In genomic region chr13:49147007-49147857, GRCm38 (mm10) we compare ENCODE assay signal across 9 mouse cellular contexts. TPM values are rescaled to one million over a fixed set of nuclear protein-coding genes. Genes with fewer than 3 reads are reported as not detected.
DNase-seq lines count a peak whose midpoint lies in the region; ATAC-seq and TF ChIP-seq lines count a peak whose summit lies in the region.
"Had no signal": no experiment of that assay in that cellular context is flagged by ENCODE, and none has a peak within 500 bp of the region (broad histone marks: within the 10 kb centered on the region; RNA-seq: fewer than 3 reads in every experiment).

No protein-coding gene starts in this region.

- under 1% methylated on average over 90 of the region's 98 CpGs for WGBS in embryonic facial prominence, embryonic 13.5 days
- WGBS in heart, embryonic 16.5 days: under 1% methylated on average over 98 of the region's 98 CpGs
- under 1% methylated on average over 68 of the region's 98 CpGs for WGBS in midbrain, embryonic 12.5 days
- under 1% methylated on average over 45 of the region's 98 CpGs for WGBS in stomach, postnatal 0 days

- H3K9ac ChIP-seq in embryonic facial prominence, embryonic 13.5 days: peak overlapping the region; percentile 78
- H3K9ac ChIP-seq in heart, embryonic 16.5 days (ENCODE audit: low read length): peak overlapping the region; percentile 77
- H3K9ac ChIP-seq in midbrain, embryonic 12.5 days (replicated peaks): peak overlapping the region; percentile 94
- peak overlapping the region; percentile 68 for H3K9ac ChIP-seq in stomach, postnatal 0 days (ENCODE audit: low read length)

- TF ChIP-seq CTCF in stomach, postnatal 0 days (IDR thresholded peaks at IDR 0.05; ENCODE audit: low read depth): peak; percentile 21; the same call in 1 of the 2 replicates

- TF ChIP-seq EP300 in stomach, postnatal 0 days (optimal IDR thresholded peaks at IDR 0.05): no peak

- ATAC-seq in embryonic facial prominence, embryonic 13.5 days (ENCODE audit: insufficient number of reproducible peaks, insufficient read depth, low FRiP score, low TSS enrichment, low read depth): peak; percentile 48
- ATAC-seq in heart, embryonic 16.5 days (replicated peaks; ENCODE audit: extremely low read depth, insufficient read depth, low FRiP score): peak; percentile 56
- ATAC-seq in midbrain, embryonic 12.5 days (ENCODE audit: low FRiP score, low read depth): peak; percentile 77
- peak; percentile 71 for ATAC-seq in stomach, postnatal 0 days (ENCODE audit: low FRiP score, low TSS enrichment)

- H3K27ac ChIP-seq in embryonic facial prominence, embryonic 13.5 days: no peak overlapping the region
- H3K27ac ChIP-seq in heart, embryonic 16.5 days (ENCODE audit: low read length): no peak overlapping the region
- peak overlapping the region; percentile 87 for H3K27ac ChIP-seq in midbrain, embryonic 12.5 days (replicated peaks)
- peak overlapping the region; percentile 35 for H3K27ac ChIP-seq in stomach, postnatal 0 days (replicated peaks)

- H3K9me3 ChIP-seq in embryonic facial prominence, embryonic 13.5 days: no peaks in the 10 kb centered on the region
- no peaks in the 10 kb centered on the region for H3K9me3 ChIP-seq in heart, embryonic 16.5 days (replicated peaks; ENCODE audit: control insufficient read depth, low read length)
- no peaks in the 10 kb centered on the region for H3K9me3 ChIP-seq in midbrain, embryonic 12.5 days
- H3K9me3 ChIP-seq in stomach, postnatal 0 days (ENCODE audit: control insufficient read depth, low read length): peaks cover 2% of the 10 kb centered on the region; the same call in 1 of the 2 replicates

- no peaks in the 10 kb centered on the region for H3K36me3 ChIP-seq in embryonic facial prominence, embryonic 13.5 days
- no peaks in the 10 kb centered on the region for H3K36me3 ChIP-seq in heart, embryonic 16.5 days (ENCODE audit: control insufficient read depth, insufficient read depth)
- H3K36me3 ChIP-seq in midbrain, embryonic 12.5 days: no peaks in the 10 kb centered on the region
- H3K36me3 ChIP-seq in stomach, postnatal 0 days (ENCODE audit: control insufficient read depth, insufficient read depth, low read length): no peaks in the 10 kb centered on the region

- H3K27me3 ChIP-seq in embryonic facial prominence, embryonic 13.5 days: peaks cover 60% of the 10 kb centered on the region
- H3K27me3 ChIP-seq in heart, embryonic 16.5 days (ENCODE audit: control insufficient read depth, insufficient read depth, low read length): peaks cover 32% of the 10 kb centered on the region
- H3K27me3 ChIP-seq in midbrain, embryonic 12.5 days: peaks cover 43% of the 10 kb centered on the region
- no peaks in the 10 kb centered on the region for H3K27me3 ChIP-seq in stomach, postnatal 0 days (ENCODE audit: control insufficient read depth, insufficient read depth, low read length)

- DNase-seq in layer of hippocampus, adult 11-12 months (ENCODE audit: low spot score): peak; percentile 53
- DNase-seq in layer of hippocampus, adult 9-10 months (ENCODE audit: low spot score): no peak
- peak; percentile 69 for DNase-seq in ZHBTc4 (ENCODE audit: low read depth, low spot score)
- peak; percentile 53 to 73 for DNase-seq in layer of hippocampus, adult 18-20 months (ENCODE audit: low spot score in 2 of 2)
- DNase-seq in stomach, postnatal 0 days (ENCODE audit: low spot score): peak; percentile 48

- peak overlapping the region; percentile 62 for H3K4me3 ChIP-seq in embryonic facial prominence, embryonic 13.5 days
- peak overlapping the region; percentile 76 for H3K4me3 ChIP-seq in heart, embryonic 16.5 days (ENCODE audit: low read length)
- peak overlapping the region; percentile 89 for H3K4me3 ChIP-seq in midbrain, embryonic 12.5 days
- peak overlapping the region; percentile 71 for H3K4me3 ChIP-seq in stomach, postnatal 0 days (ENCODE audit: low read depth, low read length)

- H3K4me1 ChIP-seq in embryonic facial prominence, embryonic 13.5 days: peaks cover 28% of the 10 kb centered on the region
- H3K4me1 ChIP-seq in heart, embryonic 16.5 days (ENCODE audit: control insufficient read depth, insufficient read depth, low read length): peaks cover 15% of the 10 kb centered on the region
- peaks cover 45% of the 10 kb centered on the region for H3K4me1 ChIP-seq in midbrain, embryonic 12.5 days
- H3K4me1 ChIP-seq in stomach, postnatal 0 days (replicated peaks; ENCODE audit: control insufficient read depth, insufficient read depth): no peaks in the 10 kb centered on the region; the same call in 1 of the 2 replicates

- H3K4me2 ChIP-seq in embryonic facial prominence, embryonic 13.5 days: peak overlapping the region; percentile 96
- peak overlapping the region; percentile 95 for H3K4me2 ChIP-seq in heart, embryonic 16.5 days (ENCODE audit: low read depth, low read length)
- peak overlapping the region; percentile 84 for H3K4me2 ChIP-seq in midbrain, embryonic 12.5 days (replicated peaks)
- peak overlapping the region; percentile 100 for H3K4me2 ChIP-seq in stomach, postnatal 0 days (replicated peaks; ENCODE audit: low read depth)

RNA-seq across cellular contexts. Expression of gene Wnk2, which starts 0.6 kb away (rescaled TPM):
- 2.4 and 2.5 TPM in 2 replicates for polyA plus RNA-seq in embryonic facial prominence, embryonic 13.5 days (2015; fragmentation: Nextera tagmentation; extraction: Ambion mirVana)
- polyA plus RNA-seq in heart, embryonic 16.5 days (2015; fragmentation: Nextera tagmentation; extraction: Ambion mirVana): 1.8 and 1.9 TPM in 2 replicates
- 100 to 1,000 TPM; 100 to 103 TPM for total RNA-seq in layer of hippocampus, adult 18-20 months (2021)
- polyA plus RNA-seq in midbrain, embryonic 12.5 days (2016; fragmentation: Nextera tagmentation; extraction: Ambion mirVana): 12.0 and 15.0 TPM in 2 replicates
- polyA plus RNA-seq in stomach, postnatal 0 days (2015; fragmentation: Nextera tagmentation; extraction: Ambion mirVana): 1.6 and 1.7 TPM in 2 replicates
- total RNA-seq: hematopoietic stem cell, adult 5-6 weeks had no signal

RNA-seq across cellular contexts. Expression of gene Ninj1, which starts 40.1 kb away (rescaled TPM):
- polyA plus RNA-seq in embryonic facial prominence, embryonic 13.5 days (2015; fragmentation: Nextera tagmentation; extraction: Ambion mirVana): 44.9 and 48.0 TPM in 2 replicates
- 78.8 and 84.5 TPM in 2 replicates for polyA plus RNA-seq in heart, embryonic 16.5 days (2015; fragmentation: Nextera tagmentation; extraction: Ambion mirVana)
- total RNA-seq in layer of hippocampus, adult 18-20 months (2021): 10 to 100 TPM; 19.5 to 19.9 TPM
- polyA plus RNA-seq in midbrain, embryonic 12.5 days (2016; fragmentation: Nextera tagmentation; extraction: Ambion mirVana): 15.9 and 16.7 TPM in 2 replicates
- polyA plus RNA-seq in stomach, postnatal 0 days (2015; fragmentation: Nextera tagmentation; extraction: Ambion mirVana): 76.3 and 83.1 TPM in 2 replicates

Comparison
In these comparisons a context has a peak if more than half of its experiments do, and no peak if none do; other contexts are left out.
1. H3K27ac ChIP-seq: peak in midbrain, embryonic 12.5 days (single experiment) and stomach, postnatal 0 days (single experiment); none in embryonic facial prominence, embryonic 13.5 days (single experiment) and heart, embryonic 16.5 days (single experiment).
2. Peak in every context shown above with its lines, with median percentiles within 50 percentile points of each other: ATAC-seq, H3K4me2 ChIP-seq, H3K4me3 ChIP-seq and H3K9ac ChIP-seq.